Mouse (Mus musculus) forebrain, postnatal 0 days (tissue): ENCODE data around the gene Uvrag. TPM values are rescaled to one million over a fixed set of nuclear protein-coding genes. Genes with fewer than 3 reads are reported as not detected.

Source experiments
- ATAC-seq: fragments of 200-750 bp; cut with Nextera tagmentation; 2 replicates; pipeline ENCODE4 v1.8.0; 2017; ENCODE audit warnings: mild to moderate bottlenecking, moderate library complexity
- DNase-seq: peaks from one replicate; pipeline ENCODE4 v3.0.0-alpha.2; 2015
- H3K27ac ChIP-seq: fragments of 300-500 bp; sonication (generic); 2 replicates; pipeline ENCODE4 v1.5.1; 2014; ENCODE audit warnings: low read depth, mild to moderate bottlenecking, antibody characterized with exemption, low read length, moderate library complexity, mixed read lengths
- H3K27me3 ChIP-seq: fragments of 300-500 bp; sonication (generic); 2 replicates; pipeline ENCODE4 v1.6.1; 2014; ENCODE audit warnings: mild to moderate bottlenecking, low read length, mixed read lengths; ENCODE audit not compliant: insufficient read depth
- H3K36me3 ChIP-seq: fragments of 300-500 bp; sonication (generic); 2 replicates; pipeline ENCODE4 v1.6.1; 2014; ENCODE audit warnings: mild to moderate bottlenecking, moderate library complexity; ENCODE audit not compliant: insufficient read depth
- H3K4me1 ChIP-seq: fragments of 300-500 bp; sonication (generic); 2 replicates; pipeline ENCODE4 v1.6.1; 2014; ENCODE audit warnings: antibody characterized with exemption; ENCODE audit not compliant: insufficient read depth
- H3K4me2 ChIP-seq: fragments of 300-500 bp; sonication (generic); 2 replicates; pipeline ENCODE4 v1.6.1; 2014; ENCODE audit warnings: low read depth, mild to moderate bottlenecking, moderate library complexity
- H3K4me3 ChIP-seq: fragments of 300-500 bp; sonication (generic); 2 replicates; pipeline ENCODE4 v1.5.1; 2014; ENCODE audit warnings: low read depth, low read length, mixed read lengths
- H3K9ac ChIP-seq: fragments of 300-500 bp; sonication (generic); 2 replicates; pipeline ENCODE4 v1.6.1; 2014; ENCODE audit warnings: mild to moderate bottlenecking
- H3K9me3 ChIP-seq: fragments of 300-500 bp; sonication (generic); 2 replicates; pipeline ENCODE4 v1.6.1; 2016; ENCODE audit warnings: low read length
- CTCF ChIP-seq: sonication (generic); IDR thresholded peaks from 2 replicates; pipeline ENCODE4 v1.5.1; 2016; ENCODE audit warnings: antibody characterized with exemption, control low read depth, low read depth
- WGBS: fragments of 180-500 bp; shearing (Covaris S2); extraction: QIAGEN DNeasy Blood & Tissue Kit; methylation state at CpG from one replicate; pipeline ENCODE4 v1.1.7; 2014; 5-methylcytosine and 5-hydroxymethylcytosine counted together
- polyA plus RNA-seq: library from polyadenylated mRNA; unstranded; fragments of >200 nt; fragmentation: Nextera tagmentation; extraction: Ambion mirVana; gene quantifications from 2 replicates; pipeline ENCODE4 v1.2.1, GENCODE M21; 2015
- total RNA-seq: library from RNA; depleted of rRNA; stranded (reverse); fragments of >200 nt; gene quantifications from 2 replicates; pipeline ENCODE4 v1.2.3, GENCODE M21; 2014

Uvrag gene
- total and polyA plus RNA-seq, 2 experiments from 2014 or later = 18.6 to 18.8 TPM

GRCm38 (mm10) chr7:99049897-99050296 lies 91.0 kb downstream of the Uvrag start:
- H3K27me3 ChIP-seq = no peaks in the 10 kb centered on the region
- no peak overlapping the region for H3K4me3 ChIP-seq
- no peaks in the 10 kb centered on the region for H3K36me3 ChIP-seq
- DNase-seq = no peak
- WGBS = 93% methylated on average over 3 of the region's 3 CpGs
- no peak overlapping the region for H3K9ac ChIP-seq
- TF ChIP-seq CTCF = no peak
- no peak for ATAC-seq
- H3K27ac ChIP-seq = no peak overlapping the region
- H3K9me3 ChIP-seq = no peaks in the 10 kb centered on the region
- H3K4me1 ChIP-seq = peaks cover 10% of the 10 kb centered on the region
- no peak overlapping the region for H3K4me2 ChIP-seq

- Histone ChIP-seq H3K27me3 (no peaks in the 10 kb centered on the region), H3K4me1 (peaks cover 10% of the 10 kb centered on the region), H3K4me2 (peak overlapping the region; percentile 35), H3K27ac (peak overlapping the region; percentile 66), H3K9ac (no peak overlapping the region), H3K4me3 (no peak overlapping the region), H3K36me3 (no peaks in the 10 kb centered on the region), H3K9me3 (no peaks in the 10 kb centered on the region)
- ATAC-seq (peak; percentile 85), DNase-seq (peak; percentile 79)
- 29% methylated on average over 11 of the region's 11 CpGs for WGBS
- no peak for TF ChIP-seq CTCF
Measured at GRCm38 (mm10) chr7:99046545-99047206, 94.3 kb downstream of the Uvrag start.

GRCm38 (mm10) chr7:99045525-99045924 lies 95.4 kb downstream of the Uvrag start:
- ATAC-seq (no peak), DNase-seq (no peak)
- Histone ChIP-seq H3K27ac (no peak overlapping the region), H3K9ac (no peak overlapping the region), H3K4me1 (0 out of 2 replicates have a peak, but pooled peaks cover 6% of the 10 kb centered on the region), H3K4me3 (no peak overlapping the region), H3K4me2 (no peak overlapping the region), H3K36me3 (no peaks in the 10 kb centered on the region), H3K9me3 (no peaks in the 10 kb centered on the region), H3K27me3 (no peaks in the 10 kb centered on the region)
- 85% methylated on average over 6 of the region's 6 CpGs for WGBS
- TF ChIP-seq CTCF = no peak

- TF ChIP-seq CTCF = no peak
- Histone ChIP-seq H3K27me3 (no peaks in the 10 kb centered on the region), H3K4me1 (0 out of 2 replicates have a peak, but pooled peaks cover 6% of the 10 kb centered on the region), H3K9ac (no peak overlapping the region), H3K4me2 (no peak overlapping the region), H3K36me3 (no peaks in the 10 kb centered on the region), H3K9me3 (no peaks in the 10 kb centered on the region), H3K27ac (no peak overlapping the region), H3K4me3 (no peak overlapping the region)
- WGBS = 69% methylated on average over 7 of the region's 7 CpGs
- DNase-seq = no peak
- ATAC-seq = no peak
Measured at GRCm38 (mm10) chr7:99043923-99044322, 97.0 kb downstream of the Uvrag start.

- TF ChIP-seq CTCF = no peak
- WGBS = 93% methylated on average over 3 of the region's 3 CpGs
- H3K9ac ChIP-seq = no peak overlapping the region
Measured at GRCm38 (mm10) chr7:99043322-99043721, 97.6 kb downstream of the Uvrag start.

GRCm38 (mm10) chr7:99041818-99042217 lies 99.1 kb downstream of the Uvrag start:
- Histone ChIP-seq H3K4me3 (no peak overlapping the region), H3K4me1 (0 out of 2 replicates have a peak, but pooled peaks cover 1% of the 10 kb centered on the region), H3K27ac (no peak overlapping the region), H3K27me3 (no peaks in the 10 kb centered on the region), H3K9me3 (no peaks in the 10 kb centered on the region), H3K9ac (no peak overlapping the region), H3K4me2 (no peak overlapping the region), H3K36me3 (no peaks in the 10 kb centered on the region)
- ATAC-seq (no peak), DNase-seq (no peak)
- WGBS = 73% methylated on average over 9 of the region's 9 CpGs
- TF ChIP-seq CTCF = no peak

More at GRCm38 (mm10) chr7:99043322-99043721, 97.6 kb downstream of the Uvrag start:
- Histone ChIP-seq H3K9me3 (no peaks in the 10 kb centered on the region), H3K27me3 (no peaks in the 10 kb centered on the region), H3K36me3 (no peaks in the 10 kb centered on the region), H3K4me3 (no peak overlapping the region), H3K27ac (no peak overlapping the region), H3K4me1 (0 out of 2 replicates have a peak, but pooled peaks cover 6% of the 10 kb centered on the region), H3K4me2 (no peak overlapping the region)
- DNase-seq (no peak), ATAC-seq (no peak)

GRCm38 (mm10) chr7:99039912-99040311 lies 101.0 kb downstream of the Uvrag start:
- 90% methylated on average over 8 of the region's 8 CpGs for WGBS
- no peak for ATAC-seq

More at GRCm38 (mm10) chr7:99039912-99040311, 101.0 kb downstream of the Uvrag start:
- H3K9me3 ChIP-seq = no peaks in the 10 kb centered on the region
- H3K4me2 ChIP-seq = no peak overlapping the region
- no peak overlapping the region for H3K27ac ChIP-seq
- H3K4me3 ChIP-seq = no peak overlapping the region
- H3K36me3 ChIP-seq = no peaks in the 10 kb centered on the region
- no peak overlapping the region for H3K9ac ChIP-seq
- H3K4me1 ChIP-seq = no peaks in the 10 kb centered on the region
- no peak for TF ChIP-seq CTCF
- no peaks in the 10 kb centered on the region for H3K27me3 ChIP-seq
- no peak for DNase-seq
